Mouse (Mus musculus) heart, adult 11 months (tissue): ENCODE data around the gene Golga2.
A peak's percentile ranks its signal among the peaks of the same experiment; 100 is the strongest.

Experiments
- DNase-seq: peaks from one replicate; pipeline ENCODE4 v3.0.0; 2022

Golga2 gene

DNA sequence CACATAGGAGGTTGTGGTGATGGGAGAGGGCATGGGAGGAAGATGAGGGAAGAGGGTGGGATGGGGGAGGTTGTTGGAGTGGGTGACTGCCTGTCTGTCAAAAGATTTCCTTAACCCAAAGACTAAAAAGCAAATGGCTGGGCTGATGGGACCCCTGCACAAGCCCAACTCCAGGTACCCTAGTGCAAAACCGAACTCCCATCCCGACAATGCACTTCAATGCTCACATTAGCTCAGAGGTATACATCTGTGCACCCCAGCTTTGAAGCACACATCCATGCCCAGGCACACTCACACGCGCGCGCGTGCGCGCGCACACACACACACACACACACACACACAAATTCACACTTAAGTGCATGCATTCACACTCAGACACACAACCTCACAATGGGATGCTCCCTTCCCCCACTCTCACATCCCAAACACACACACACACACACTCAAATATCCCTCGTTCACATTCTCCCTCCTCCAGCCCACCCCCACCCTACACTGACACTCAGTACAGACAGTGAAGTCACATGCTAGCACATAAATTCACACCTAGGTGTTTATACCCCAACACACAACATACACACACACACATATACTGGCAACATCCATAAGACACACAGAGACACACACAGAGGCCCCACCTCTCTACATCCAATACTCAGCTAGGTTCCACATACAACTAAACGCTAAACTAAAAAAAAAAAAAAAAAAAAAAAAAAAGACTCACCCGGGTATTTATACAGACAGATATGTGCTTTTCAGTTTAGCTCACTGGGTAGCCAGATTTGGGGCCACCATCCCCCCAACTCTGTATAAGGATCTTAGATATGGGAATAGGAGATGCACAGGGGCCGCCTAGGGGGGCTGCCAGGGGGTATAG is 31.8 kb downstream of the Golga2 start:
- no peak for DNase-seq

DNA sequence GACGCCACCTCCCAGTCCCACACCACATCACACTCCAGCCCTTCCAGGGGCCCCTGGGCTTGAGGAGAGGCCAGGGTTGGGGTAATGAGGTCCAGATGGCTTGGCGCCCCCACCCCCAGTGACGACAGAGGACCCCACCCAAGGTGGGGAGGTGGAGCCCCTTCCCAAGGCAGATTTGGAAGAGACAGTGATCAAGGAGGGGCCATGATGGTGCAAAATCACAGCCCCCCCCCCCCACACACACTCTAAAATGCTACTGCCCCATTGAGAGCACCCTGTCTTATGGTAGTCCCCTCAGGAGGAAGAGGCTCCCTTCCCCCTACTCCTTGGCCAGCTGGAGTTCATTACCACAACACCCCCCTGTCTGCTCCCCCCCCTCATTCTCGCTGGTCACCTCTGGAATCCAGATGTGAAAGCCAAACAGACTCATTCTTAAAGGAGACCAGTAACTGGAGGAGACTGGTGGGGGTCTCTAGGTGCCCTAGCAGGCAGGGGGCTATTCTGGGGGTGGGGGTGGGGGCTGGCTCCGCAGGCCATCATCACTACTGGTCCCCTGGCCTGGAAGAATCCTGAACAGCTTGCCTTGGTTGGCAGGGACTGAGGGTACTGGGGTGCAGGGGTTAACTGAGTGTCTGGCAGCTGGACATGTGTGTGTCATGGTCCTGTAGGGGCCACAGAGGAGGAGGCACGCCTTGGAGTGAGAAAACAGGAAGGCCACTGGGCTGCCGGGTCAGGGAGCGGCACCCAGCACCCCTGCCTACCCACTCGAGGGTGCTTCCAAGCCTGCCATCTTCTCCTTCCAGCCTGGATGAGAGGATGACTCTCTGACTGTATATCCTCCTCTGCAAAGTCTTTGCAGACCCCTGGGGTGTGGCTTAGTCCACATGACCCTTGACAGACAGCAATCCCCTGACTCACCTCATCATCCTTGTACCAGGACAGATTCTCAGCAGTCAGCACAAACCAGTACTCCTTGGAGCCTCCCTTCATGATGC is 32.7 kb downstream of the Golga2 start:
- peak; percentile 98 for DNase-seq

- DNase-seq: peak; percentile 92
Observed at GRCm38 (mm10) chr2:32320721-32321120, 33.5 kb downstream of the Golga2 start.

DNA sequence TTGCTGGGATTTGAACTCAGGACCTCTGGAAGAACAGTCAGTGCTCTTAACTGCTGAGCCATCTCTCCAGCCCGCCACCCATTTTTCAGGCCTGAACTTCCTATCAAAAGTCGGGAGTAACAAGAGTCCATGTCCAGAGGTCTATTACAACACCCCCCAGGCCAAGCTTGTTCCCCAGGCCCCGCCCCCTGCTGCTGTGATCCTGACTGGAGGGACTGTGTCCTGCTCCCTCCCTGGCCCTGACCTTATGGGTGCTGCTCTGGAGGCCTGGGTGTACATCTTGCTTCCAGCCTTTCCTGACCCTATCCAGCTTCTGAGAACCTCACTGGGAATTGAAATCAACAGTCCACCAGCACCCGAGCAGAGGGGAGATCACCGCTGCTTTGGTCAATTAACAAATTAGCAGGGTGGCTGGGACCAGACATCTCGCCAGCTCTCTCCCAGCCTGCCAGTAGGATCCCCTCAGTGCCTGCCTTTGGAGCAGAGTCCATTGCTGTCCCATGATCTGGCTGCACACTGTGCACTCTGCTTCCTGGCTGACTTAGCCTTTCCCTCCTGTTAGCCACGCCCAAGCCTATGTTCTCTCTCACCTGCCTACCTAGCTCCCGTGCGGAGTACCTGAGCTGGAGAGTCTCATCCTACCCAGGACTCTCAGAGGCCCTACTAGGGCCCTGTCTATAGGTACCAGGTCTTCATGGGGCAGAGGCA is 34.6 kb downstream of the Golga2 start:
- DNase-seq: peak; percentile 96

DNA sequence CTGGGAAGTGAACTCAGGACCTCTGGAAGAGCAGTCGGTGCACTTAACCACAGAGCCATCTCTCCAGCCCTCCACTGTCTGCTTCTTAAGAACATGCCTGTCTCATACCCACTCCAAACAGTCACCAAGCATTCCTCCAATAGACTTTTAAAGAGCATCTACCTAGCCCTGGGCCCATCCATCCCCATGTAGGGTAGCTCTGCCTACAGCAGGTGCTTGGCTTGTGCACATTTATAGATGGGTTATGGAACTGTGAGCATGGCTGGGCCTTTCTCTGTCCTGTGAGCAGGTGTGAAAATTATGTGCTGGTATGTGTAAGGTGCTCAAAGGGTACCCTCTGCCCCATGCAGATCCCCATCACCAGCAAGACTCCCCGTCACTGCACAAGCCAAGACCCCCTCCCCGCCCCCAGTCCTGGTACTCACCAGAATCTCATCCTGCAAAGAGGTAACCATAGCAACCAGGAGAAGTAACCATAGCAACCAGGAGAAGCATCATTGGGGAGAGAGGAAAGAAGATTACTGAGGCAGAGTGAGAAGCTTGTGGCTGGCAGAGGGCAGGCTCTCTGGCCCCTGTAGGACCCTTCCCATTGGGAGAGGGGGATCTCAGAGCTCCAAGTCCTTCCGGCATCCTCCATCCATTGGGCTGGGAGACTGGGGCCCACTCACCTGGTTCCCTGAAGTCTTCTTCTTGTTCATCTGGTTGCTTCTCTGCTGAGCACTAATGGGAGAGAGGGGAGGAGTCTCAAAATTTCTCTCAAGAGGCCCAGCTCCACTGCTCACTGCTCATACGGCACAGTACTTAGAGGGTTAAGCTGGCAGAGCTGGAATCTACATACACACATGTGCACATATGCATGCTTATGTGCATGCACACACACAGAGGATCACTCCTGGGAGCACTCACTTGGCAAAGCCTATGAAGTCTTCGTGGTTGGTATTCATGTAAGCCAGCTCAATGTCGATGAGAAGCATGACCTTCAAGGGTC is 35.9 kb downstream of the Golga2 start:
- no peak for DNase-seq

DNA sequence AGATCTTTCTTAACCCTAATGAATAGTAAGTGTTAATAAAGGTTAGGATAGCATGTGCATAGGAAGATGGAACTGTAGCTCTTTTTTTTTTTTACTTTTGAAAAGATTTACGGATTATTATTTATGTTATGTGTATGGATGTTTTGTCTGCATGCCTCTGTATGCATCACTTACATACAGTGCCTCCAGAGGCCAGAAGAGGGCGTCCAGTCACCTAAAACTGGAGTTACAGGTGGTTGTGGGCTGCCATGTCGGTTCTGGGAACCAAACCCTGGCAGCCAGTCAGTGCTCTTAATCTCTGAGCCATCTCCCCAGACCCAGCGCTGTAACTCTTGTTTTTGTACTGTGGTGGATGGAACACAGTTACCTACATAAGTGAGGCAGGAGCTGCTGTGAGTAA is 37.1 kb downstream of the Golga2 start:
- no peak for DNase-seq

DNA sequence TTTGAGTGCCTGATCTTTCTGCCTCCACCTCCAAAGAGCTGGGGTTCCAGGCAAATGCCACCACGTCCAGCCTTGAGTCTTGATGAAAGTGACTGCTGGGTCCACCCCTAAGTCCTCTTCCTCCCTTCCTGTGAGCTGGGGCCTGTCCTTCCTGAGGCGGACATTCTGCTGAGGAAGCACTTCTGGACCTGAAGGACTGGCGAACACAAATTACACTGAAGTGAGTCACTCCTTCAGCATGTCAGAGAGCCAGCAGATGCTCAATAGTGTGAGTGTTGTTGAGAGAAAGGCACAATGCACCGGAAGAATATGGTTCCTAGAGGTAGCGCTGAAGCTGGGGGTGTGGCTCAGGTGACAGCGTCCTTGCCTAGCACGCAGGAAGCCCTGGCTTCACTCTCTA is 38.2 kb downstream of the Golga2 start:
- DNase-seq: peak; percentile 95

- DNase-seq: no peak
Observed at GRCm38 (mm10) chr2:32327200-32327599, 40.0 kb downstream of the Golga2 start.

DNA sequence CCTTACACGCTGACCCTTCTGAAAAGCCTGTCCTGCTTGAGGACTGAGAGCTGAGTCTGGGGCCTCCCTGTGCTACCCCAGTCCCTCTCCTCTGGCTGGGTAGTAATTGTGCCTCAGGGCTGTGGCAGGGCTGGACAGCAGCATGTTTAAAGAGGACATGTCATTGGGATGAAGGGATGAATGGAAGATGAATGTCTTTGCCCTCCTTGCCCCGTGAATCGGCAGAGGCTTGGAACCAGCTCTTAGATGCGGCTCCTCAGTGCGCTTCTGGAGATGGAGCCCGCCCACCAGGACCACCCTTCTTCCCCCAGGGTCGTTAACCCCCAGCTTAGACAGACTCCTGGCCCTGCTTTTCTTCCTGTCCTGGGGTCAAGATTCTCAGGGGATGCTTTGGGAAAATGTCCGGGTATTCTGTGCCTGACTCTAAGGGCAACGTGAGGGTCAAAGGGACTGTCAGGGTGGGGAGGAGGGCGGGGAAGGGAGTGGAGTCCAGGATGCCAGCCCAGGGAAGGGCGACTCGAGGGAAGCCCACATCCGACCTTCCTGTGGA is 41.8 kb downstream of the Golga2 start:
- no peak for DNase-seq

DNA sequence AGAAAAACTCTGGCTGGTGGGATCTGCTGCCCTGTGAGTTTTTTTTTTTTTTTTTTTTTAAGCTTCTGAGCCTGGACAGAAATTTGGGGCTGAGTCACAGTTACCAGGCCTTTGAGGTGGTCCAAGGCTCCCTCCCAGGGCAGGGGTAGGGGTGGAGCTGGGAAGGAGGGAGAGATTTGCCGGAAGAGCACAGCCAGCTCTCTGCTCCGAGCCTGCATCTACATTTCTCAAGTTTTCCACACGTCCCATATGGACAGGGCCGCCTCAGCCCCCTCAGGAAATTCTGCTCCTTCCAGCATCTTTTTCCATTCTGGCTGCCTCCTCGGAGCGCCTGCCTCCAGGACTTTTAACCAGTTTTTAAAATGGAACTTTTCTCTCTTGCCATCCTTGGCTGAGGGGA is 42.3 kb downstream of the Golga2 start:
- DNase-seq: no peak

- DNase-seq: no peak
Observed at GRCm38 (mm10) chr2:32332159-32332558, 45.0 kb downstream of the Golga2 start.

- DNase-seq: peak; percentile 92
Observed at GRCm38 (mm10) chr2:32335888-32336287, 48.7 kb downstream of the Golga2 start.

DNA sequence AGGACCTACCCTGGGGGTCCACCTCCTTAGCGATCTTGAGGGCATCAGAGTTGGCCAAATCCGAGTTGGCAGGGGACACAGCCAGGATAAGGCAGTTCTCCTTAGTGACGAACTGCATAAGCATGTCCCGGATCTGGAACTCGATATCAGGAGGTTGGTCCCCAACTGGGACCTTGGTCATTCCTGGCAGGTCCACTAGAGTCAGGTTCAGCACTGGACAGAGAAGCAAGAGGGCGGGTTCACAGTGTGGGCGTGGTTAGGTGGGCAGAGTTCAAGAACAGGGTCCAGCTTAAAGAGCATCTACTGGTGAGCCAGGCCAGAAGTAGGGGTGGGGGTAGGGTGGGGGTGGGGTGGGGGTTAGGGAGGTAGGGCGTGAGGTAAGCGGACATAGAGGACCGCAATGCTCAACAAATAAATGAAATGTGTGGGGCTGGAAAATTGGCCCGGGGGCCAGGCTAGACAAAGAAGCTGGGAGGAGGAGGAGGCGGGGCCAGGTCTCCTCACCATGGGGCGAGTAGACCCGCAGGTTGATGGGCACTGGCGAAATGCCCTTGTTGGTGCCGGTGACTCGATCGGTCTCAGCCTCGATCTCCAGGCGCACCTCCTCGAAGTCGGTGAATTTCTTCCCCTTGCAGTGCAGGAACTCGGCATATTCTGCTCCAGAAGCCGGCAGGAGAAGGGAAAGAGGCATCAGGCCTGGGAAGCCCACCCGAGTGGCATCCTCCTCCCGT is 52.9 kb downstream of the Golga2 start:
- peak; percentile 92 for DNase-seq

GRCm38 (mm10) chr2:32340836-32341633 is 53.9 kb downstream of the Golga2 start:
- DNase-seq: no peak

- peak; percentile 96 for DNase-seq
Observed at GRCm38 (mm10) chr2:32341634-32341939, 54.4 kb downstream of the Golga2 start.

GRCm38 (mm10) chr2:32342039-32342438 is 54.9 kb downstream of the Golga2 start:
- DNase-seq: no peak

GRCm38 (mm10) chr2:32342539-32343350 is 55.6 kb downstream of the Golga2 start:
- DNase-seq: peak; percentile 99

DNA sequence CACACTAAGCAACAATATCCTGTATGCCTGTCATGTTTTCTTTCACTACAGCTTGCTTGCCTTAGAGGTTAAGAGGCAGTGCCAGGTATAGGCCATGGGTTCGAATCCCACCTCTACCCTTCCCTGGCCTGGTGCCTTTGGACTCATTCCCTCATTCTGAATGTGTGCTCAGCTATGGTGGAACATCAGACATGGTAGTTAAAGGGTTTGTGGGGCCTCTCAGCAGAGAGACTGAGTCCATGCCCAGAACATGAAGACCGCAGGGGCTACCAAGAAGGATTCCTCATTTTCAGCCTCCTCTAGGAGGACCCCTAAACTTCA is 56.1 kb downstream of the Golga2 start:
- DNase-seq: no peak

GRCm38 (mm10) chr2:32344056-32344455 is 56.9 kb downstream of the Golga2 start:
- DNase-seq: no peak
